Mouse (Mus musculus): ENCODE results near the gene Rita1.

Gene Rita1

GRCm38 (mm10) chr5:120570289-120570897 lies 42.0 kb downstream of the Rita1 start:
- DNase-seq (ENCODE audit: low read depth): no peak

GRCm38 (mm10) chr5:120569791-120570190 lies 42.6 kb downstream of the Rita1 start:
- no peak for DNase-seq (ENCODE audit: low read depth)

- no peak for DNase-seq (ENCODE audit: low read depth)
Measured at GRCm38 (mm10) chr5:120568964-120569363, 43.4 kb downstream of the Rita1 start.

- no peak for DNase-seq (ENCODE audit: low read depth)
Measured at GRCm38 (mm10) chr5:120568336-120568768, 44.0 kb downstream of the Rita1 start.

DNA sequence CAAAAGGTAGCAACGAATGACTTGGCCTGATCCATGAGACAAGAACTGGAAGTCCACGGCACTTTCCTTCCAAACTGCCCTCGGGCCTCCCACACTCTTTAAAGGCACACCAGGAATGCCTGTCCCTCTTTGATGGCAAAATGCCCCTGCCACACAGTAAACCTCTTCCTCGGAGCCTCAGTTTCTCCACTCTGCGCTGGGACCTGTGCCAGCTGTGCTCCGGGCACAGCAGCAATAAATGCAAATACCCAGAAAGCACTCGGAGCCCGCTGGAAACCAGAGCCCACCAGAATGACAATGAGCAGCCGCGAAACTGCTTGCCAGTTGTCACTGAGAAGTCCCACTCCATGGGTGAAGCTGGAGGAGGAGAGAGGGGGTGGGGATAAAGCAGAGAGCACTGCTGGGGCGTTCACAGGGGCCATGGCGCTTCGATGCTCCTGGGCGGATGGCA lies 44.6 kb downstream of the Rita1 start:
- no peak for DNase-seq (ENCODE audit: low read depth)

- DNase-seq (ENCODE audit: low read depth): no peak
Measured at GRCm38 (mm10) chr5:120567253-120567701, 45.1 kb downstream of the Rita1 start.

DNA sequence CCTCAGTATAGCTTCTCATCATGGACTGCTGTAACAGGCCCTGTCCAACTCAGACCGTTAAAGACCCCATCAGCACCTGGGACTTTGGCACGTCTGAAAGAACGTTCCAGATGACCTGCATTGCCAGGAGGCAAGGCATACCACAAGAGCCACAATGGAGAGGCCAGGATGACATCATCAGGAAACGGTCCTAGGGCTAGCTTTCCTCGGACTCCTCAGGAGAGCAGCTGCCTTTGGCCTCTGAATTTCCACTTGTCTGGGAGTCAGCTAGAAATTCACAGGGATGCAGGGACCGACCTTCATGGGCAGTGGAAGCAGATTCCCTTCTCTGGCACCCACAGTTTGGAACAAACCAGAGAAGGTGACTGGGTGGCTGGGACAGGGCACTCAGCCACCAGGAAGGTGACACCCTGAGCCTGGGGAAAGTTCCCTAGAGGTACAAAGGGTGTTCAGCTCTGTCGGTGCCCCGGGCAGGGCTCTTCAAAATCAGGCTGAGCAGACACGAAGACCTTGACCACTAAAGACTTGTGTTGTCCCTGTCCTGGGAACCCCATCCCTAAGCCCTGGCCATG lies 45.6 kb downstream of the Rita1 start:
- DNase-seq (ENCODE audit: low read depth): no peak

- no peak for DNase-seq (ENCODE audit: low read depth)
Measured at GRCm38 (mm10) chr5:120566101-120566500, 46.3 kb downstream of the Rita1 start.

- no peak for DNase-seq (ENCODE audit: low read depth)
Measured at GRCm38 (mm10) chr5:120565171-120565905, 47.1 kb downstream of the Rita1 start.

DNA sequence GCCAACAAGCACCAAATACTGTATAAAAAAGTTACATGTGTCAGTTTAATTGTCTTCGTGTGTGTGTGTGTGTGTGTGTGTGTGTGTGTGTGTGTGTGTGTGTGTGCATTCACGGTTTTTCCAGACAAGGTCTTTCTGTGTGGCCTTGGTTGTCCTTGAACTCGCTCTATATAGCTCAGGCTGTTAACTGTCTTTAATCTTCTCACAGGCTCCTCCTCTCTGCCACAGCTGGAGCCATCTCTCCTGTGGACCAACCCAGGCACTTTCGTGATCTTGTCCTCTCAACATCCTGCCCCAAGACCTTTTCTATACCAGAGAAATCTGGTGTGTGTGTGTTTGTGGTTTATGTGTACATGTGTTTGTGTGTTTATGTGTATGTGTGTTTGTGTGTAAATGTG lies 48.5 kb downstream of the Rita1 start:
- DNase-seq (ENCODE audit: low read depth): no peak

GRCm38 (mm10) chr5:120562956-120563913 lies 49.2 kb downstream of the Rita1 start:
- DNase-seq (ENCODE audit: low read depth): no peak

DNA sequence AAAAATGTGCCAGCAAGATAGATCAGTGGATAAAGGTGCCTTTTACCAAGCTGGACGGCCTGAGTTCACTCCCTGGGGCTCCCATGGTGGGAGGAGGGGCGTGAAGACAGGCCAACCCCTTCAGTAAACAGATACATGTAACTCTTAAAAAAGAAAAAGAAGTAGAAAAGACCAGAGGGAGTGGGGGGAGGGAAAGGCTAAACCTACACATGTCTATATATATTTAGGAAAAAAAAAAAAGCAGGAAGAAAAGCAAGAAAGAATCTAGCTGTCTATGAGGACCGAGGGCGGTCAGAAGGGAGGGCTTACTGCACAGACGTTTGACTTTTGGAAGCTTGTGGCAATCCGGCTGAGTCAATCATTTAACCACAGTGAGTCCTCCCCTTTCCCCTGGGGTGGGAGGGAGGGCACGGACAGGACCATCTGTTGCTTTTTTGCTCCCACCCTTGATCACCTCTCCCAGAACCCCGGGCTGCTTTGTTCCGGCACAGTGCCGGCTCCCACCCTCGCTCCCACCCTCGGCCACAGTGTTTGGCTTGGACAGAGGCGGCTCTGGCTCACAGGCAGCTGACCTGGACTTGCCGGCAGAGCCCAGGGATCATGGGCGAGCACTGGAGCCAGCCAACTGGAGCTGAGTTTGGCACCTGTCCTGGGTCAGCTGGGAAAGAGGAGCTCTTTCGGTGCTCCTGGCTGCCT lies 51.6 kb downstream of the Rita1 start:
- no peak for DNase-seq (ENCODE audit: low read depth)

DNA sequence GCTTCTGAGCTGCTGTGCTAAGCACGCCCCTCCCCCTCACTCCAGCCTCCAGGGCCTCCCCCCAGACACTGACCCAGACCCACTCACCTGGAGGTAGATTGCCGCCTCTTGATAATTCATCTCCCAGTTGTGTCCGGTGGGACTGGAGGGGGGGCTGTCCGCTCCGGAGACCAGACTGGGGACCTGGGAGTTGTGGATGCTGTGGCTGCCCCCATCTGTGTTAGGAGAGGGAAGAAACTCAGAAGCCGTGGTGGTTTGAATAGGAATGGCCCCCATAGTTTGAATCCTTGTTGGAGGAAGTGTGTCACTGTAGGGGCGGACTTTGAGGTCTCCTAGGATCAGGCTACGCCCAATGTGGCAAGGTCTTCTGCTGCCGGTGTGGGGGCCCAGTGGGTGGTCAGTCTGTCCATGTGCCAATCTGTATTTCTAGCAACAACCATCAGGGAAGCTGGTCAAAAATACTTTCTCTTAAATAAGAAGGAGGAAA lies 52.2 kb downstream of the Rita1 start:
- DNase-seq (ENCODE audit: low read depth): no peak

DNA sequence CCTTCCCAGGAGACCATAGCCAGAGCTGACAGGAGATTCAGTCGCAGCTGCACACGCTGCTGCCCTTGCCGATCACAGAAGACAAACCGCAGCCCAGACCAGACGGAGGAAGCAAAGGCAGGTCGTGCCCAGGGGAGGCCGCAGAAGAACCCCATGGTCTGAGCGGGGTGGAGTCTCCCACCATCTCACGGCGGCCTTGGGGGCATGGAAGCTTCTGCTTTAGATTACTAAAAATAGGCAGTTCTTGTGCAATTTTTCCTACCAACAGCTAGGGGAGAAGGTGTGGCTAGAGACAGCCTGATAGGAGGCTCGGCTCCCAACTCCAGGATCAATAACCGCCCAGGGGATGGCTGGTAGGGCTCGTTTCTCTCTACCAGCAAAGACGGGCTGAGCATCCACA lies 53.6 kb downstream of the Rita1 start:
- no peak for DNase-seq (ENCODE audit: low read depth)

DNA sequence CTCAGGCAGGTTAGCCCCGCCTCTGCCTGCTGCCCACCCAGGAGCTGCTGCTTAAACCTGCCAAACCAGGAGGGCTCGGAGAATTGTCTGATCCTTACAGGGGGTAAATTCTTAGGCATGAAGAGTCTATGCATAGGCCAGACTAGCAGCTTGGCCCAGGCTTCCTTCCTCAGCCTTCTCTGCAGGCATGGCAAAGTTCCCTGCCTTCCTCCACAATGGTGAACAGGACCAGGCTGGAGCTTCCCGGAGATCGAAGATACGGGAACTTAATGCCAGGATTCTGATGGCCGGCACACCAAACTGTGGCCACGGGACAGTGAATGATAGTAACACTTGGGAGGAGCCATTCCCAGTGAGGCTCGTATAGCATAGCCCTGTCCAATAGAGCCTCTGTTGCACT lies 54.3 kb downstream of the Rita1 start:
- DNase-seq (ENCODE audit: low read depth): no peak

- DNase-seq (ENCODE audit: low read depth): no peak
Measured at GRCm38 (mm10) chr5:120555871-120556270, 56.5 kb downstream of the Rita1 start.

DNA sequence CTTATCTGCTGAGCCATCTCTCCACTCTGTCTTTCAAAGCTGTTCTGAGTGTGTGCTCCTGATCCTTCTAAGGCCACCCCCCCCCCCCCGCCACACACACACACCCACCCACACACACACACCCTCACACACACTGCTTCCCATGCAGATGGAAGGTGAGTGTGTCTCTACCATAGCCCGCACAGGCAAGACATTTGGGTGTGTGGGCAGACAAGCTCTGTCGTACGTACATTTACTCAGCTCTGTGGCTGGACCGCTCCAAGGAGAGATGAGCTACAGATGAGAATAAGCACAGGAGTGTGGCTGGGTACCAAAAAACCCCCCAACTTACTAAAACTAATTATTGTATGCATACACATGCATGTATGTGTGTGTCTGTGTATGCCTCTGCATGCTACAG lies 61.7 kb downstream of the Rita1 start:
- no peak for DNase-seq (ENCODE audit: low read depth)

DNA sequence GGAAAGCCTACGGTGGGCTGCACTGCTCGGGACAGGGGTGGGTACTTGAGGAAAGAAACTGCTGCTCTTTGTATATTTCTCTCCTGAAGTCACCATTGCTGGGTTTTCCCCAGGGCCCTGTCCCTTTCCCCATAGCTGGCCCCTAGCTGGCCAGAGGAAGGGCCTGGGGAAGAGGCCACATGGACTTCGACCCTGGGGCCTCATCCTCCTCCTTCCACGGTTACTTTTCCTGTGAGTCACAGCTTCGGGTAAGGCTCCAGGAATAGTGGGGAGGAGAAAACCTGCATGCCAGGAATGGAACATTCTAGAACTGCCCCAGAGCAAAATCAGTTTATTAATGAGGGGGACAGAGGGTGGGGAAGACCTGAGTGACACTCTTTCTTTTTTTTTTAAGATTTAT lies 62.3 kb downstream of the Rita1 start:
- no peak for DNase-seq (ENCODE audit: low read depth)

- DNase-seq (ENCODE audit: low read depth): no peak
Measured at GRCm38 (mm10) chr5:120548236-120548850, 64.0 kb downstream of the Rita1 start.
